Mouse (Mus musculus) urinary bladder, postnatal 36 days (tissue): Measurements from ENCODE around the gene 2310033P09Rik.

Experiments
- DNase-seq, 2 experiments: peaks; one replicate each; pipeline ENCODE4 v3.0.0; 2022; ENCODE audit warnings: low spot score in 2 of 2, mixed read lengths in 1 of 2

Gene 2310033P09Rik

GRCm38 (mm10) chr11:59208153-59208831 is at the start of gene 2310033P09Rik:
Gene 2310033P09Rik, plus strand, starts transcription at chr11:59208321.
- DNase-seq: peak; percentile 85 to 91

GRCm38 (mm10) chr11:59159099-59159498 is 49.0 kb upstream of the 2310033P09Rik start:
- DNase-seq: no peak

GRCm38 (mm10) chr11:59159558-59159957 is 48.6 kb upstream of the 2310033P09Rik start:
- no peak for DNase-seq

GRCm38 (mm10) chr11:59161398-59161797 is 46.7 kb upstream of the 2310033P09Rik start:
- no peak for DNase-seq

GRCm38 (mm10) chr11:59162443-59163254 is 45.5 kb upstream of the 2310033P09Rik start:
- DNase-seq: no peak

GRCm38 (mm10) chr11:59163255-59164236 is 44.6 kb upstream of the 2310033P09Rik start, which contains the start of gene Iba57:
Gene Iba57, minus strand, starts transcription at chr11:59163739.
- DNase-seq: peak; percentile 91 to 98

GRCm38 (mm10) chr11:59164384-59164783 is 43.7 kb upstream of the 2310033P09Rik start:
- DNase-seq: no peak

- DNase-seq: no peak
Measured at GRCm38 (mm10) chr11:59165616-59166241, 42.4 kb upstream of the 2310033P09Rik start.

GRCm38 (mm10) chr11:59169807-59170206 is 38.3 kb upstream of the 2310033P09Rik start:
- no peak for DNase-seq

- no peak for DNase-seq
Measured at GRCm38 (mm10) chr11:59170549-59170948, 37.6 kb upstream of the 2310033P09Rik start.

GRCm38 (mm10) chr11:59174189-59174838 is 33.8 kb upstream of the 2310033P09Rik start:
- no peak for DNase-seq

GRCm38 (mm10) chr11:59176475-59176874 is 31.6 kb upstream of the 2310033P09Rik start:
- no peak for DNase-seq

- no peak for DNase-seq
Measured at GRCm38 (mm10) chr11:59176921-59177320, 31.2 kb upstream of the 2310033P09Rik start.

- DNase-seq: peak; percentile 52 to 63
Measured at GRCm38 (mm10) chr11:59182864-59183331, 25.2 kb upstream of the 2310033P09Rik start, which contains the start of gene Gjc2. Gene Gjc2, minus strand, starts transcription at chr11:59183213.

GRCm38 (mm10) chr11:59183821-59184220 is 24.3 kb upstream of the 2310033P09Rik start:
- DNase-seq: peak; percentile 46 to 57

- no peak for DNase-seq
Measured at GRCm38 (mm10) chr11:59185490-59185889, 22.6 kb upstream of the 2310033P09Rik start.

- no peak for DNase-seq
Measured at GRCm38 (mm10) chr11:59187706-59188105, 20.4 kb upstream of the 2310033P09Rik start.

- peak; percentile 84 to 91 for DNase-seq
Measured at GRCm38 (mm10) chr11:59191231-59192058, 16.7 kb upstream of the 2310033P09Rik start.

- no peak for DNase-seq
Measured at GRCm38 (mm10) chr11:59192059-59192386, 16.1 kb upstream of the 2310033P09Rik start, which contains the start of gene Guk1. Gene Guk1, minus strand, starts transcription at chr11:59192212.
